Mouse (Mus musculus) brain, embryonic 14.5 days (tissue): ENCODE results near the gene Dnase1l3. TPM values are rescaled to one million over a fixed set of nuclear protein-coding genes. Genes with fewer than 3 reads are reported as not detected.

Experiments
- DNase-seq: peaks from one replicate; pipeline ENCODE4 v3.0.0-alpha.2; 2011; ENCODE audit warnings: low read depth
- CTCF ChIP-seq: fragments of 200-500 bp; IDR thresholded peaks from 2 replicates; pipeline ENCODE4 v1.5.1; 2012; ENCODE audit warnings: inconsistent platforms, mild to moderate bottlenecking, moderate library complexity, borderline replicate concordance; ENCODE audit not compliant: insufficient read depth, insufficient read length; ENCODE audit errors: extremely low read depth
- POLR2A ChIP-seq: fragments of 200-500 bp; IDR thresholded peaks from 2 replicates; pipeline ENCODE4 v1.6.1; 2012; ENCODE audit warnings: mild to moderate bottlenecking, inconsistent platforms, borderline replicate concordance; ENCODE audit not compliant: poor library complexity, insufficient read depth, insufficient read length, severe bottlenecking; ENCODE audit errors: extremely low read depth
- polyA plus RNA-seq: library from polyadenylated mRNA; depleted of rRNA; stranded (reverse); fragments of >200 nt; gene quantifications from 2 replicates; pipeline ENCODE4 v1.2.3, GENCODE M21; 2012; rRNA removed

Gene Dnase1l3
- polyA plus RNA-seq, 1 experiment, result 0.07 TPM

GRCm38 (mm10) chr14:7918150-7918991 is 76.0 kb downstream of the Dnase1l3 start:
- DNase-seq, result no peak

More at GRCm38 (mm10) chr14:7918150-7918991, 76.0 kb downstream of the Dnase1l3 start:
- TF ChIP-seq CTCF, result no peak
- TF ChIP-seq POLR2A, result no peak

Other genes with a start within 250 kb of the Dnase1l3 start
- not detected in 2 replicates for gene Gm26661, start 203.0 kb downstream of the Dnase1l3 start, polyA plus RNA-seq
- 16.0 and 20.6 TPM in 2 replicates for gene Flnb, start 176.6 kb downstream of the Dnase1l3 start, polyA plus RNA-seq
- gene Gm45521, start 37.3 kb downstream of the Dnase1l3 start, polyA plus RNA-seq, result 0.11 and 0.14 TPM in 2 replicates
- gene Abhd6, start 8.3 kb upstream of the Dnase1l3 start, polyA plus RNA-seq, result 15.2 and 17.3 TPM in 2 replicates
- gene Rpp14, start 85.8 kb upstream of the Dnase1l3 start, polyA plus RNA-seq, result 23.6 and 24.3 TPM in 2 replicates
- 55.5 and 62.4 TPM in 2 replicates for gene Pxk, start 103.6 kb upstream of the Dnase1l3 start, polyA plus RNA-seq
- gene Pdhb, start 178.5 kb upstream of the Dnase1l3 start, polyA plus RNA-seq, result 158 and 181 TPM in 2 replicates
- gene Kctd6, start 219.6 kb upstream of the Dnase1l3 start, polyA plus RNA-seq, result 15.0 and 16.9 TPM in 2 replicates